Mouse (Mus musculus): ENCODE results near the gene E130114P18Rik.

DNA sequence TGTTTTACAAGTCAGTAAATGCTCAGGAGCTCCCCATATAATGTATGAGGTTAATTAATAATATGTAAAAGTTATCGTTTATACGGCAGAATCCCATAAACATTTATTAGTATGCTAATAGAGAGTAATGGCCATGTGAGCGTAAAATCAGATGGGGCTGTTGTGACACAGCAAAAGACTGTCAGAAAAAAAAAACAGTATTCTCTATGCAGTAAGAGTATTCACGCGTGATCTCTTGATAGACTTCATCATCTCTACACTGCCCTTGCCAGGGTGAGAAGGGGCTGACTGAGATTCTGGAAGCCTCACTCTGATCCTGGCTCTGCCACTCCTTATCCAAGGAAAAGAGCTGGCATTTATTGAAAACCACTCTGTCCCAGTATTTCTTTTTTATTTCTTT lies 91.9 kb downstream of the E130114P18Rik start:
- TF ChIP-seq CTCF (IDR thresholded peaks at IDR 0.05; ENCODE audit: low read depth, low read length) (no peak), TAL1 (conservative IDR thresholded peaks at IDR 0.05; ENCODE audit: low read depth, low read length) (no peak), GATA1 (IDR thresholded peaks at IDR 0.05; ENCODE audit: borderline replicate concordance, low read length) (no peak), GATA2 (IDR thresholded peaks at IDR 0.05; ENCODE audit: borderline replicate concordance, low read depth, low read length) (no peak)
